Mouse (Mus musculus) hindbrain, embryonic 11.5 days (tissue): ENCODE results near the gene Cmc2. TPM values are rescaled to one million over a fixed set of nuclear protein-coding genes. Genes with fewer than 3 reads are reported as not detected.

ENCODE experiments used
- ATAC-seq: fragments of 200-750 bp; cut with Nextera tagmentation; 2 replicates; pipeline ENCODE4 v1.8.0; 2017; ENCODE audit warnings: mild to moderate bottlenecking, moderate TSS enrichment, moderate library complexity; ENCODE audit not compliant: low FRiP score
- DNase-seq: peaks from one replicate; pipeline ENCODE4 v3.0.0-alpha.2; 2015; ENCODE audit warnings: low spot score
- H3K27ac ChIP-seq: fragments of 300-500 bp; sonication (generic); 2 replicates; pipeline ENCODE4 v1.5.1; 2014; ENCODE audit warnings: mild to moderate bottlenecking, low read depth, low read length
- H3K27me3 ChIP-seq: fragments of 300-500 bp; sonication (generic); 2 replicates; pipeline ENCODE4 v1.6.1; 2014; ENCODE audit warnings: mild to moderate bottlenecking, low read length, moderate library complexity, mixed read lengths; ENCODE audit not compliant: control insufficient read depth, insufficient read depth
- H3K36me3 ChIP-seq: fragments of 300-500 bp; sonication (generic); 2 replicates; pipeline ENCODE4 v1.6.1; 2014; ENCODE audit warnings: mild to moderate bottlenecking, low read length, moderate library complexity, mixed read lengths; ENCODE audit not compliant: control insufficient read depth, insufficient read depth
- H3K4me1 ChIP-seq: fragments of 300-500 bp; sonication (generic); replicated peaks from 2 replicates; pipeline ENCODE4 v1.6.1; 2014; ENCODE audit warnings: low read length, mixed read lengths; ENCODE audit not compliant: control insufficient read depth, insufficient read depth
- H3K4me2 ChIP-seq: fragments of 300-500 bp; sonication (generic); replicated peaks from 2 replicates; pipeline ENCODE4 v1.6.1; 2014; ENCODE audit warnings: mild to moderate bottlenecking, low read depth, low read length
- H3K4me3 ChIP-seq: fragments of 300-500 bp; sonication (generic); 2 replicates; pipeline ENCODE4 v1.5.1; 2014; ENCODE audit warnings: low read depth, low read length
- H3K9ac ChIP-seq: fragments of 300-500 bp; sonication (generic); 2 replicates; pipeline ENCODE4 v1.6.1; 2014; ENCODE audit warnings: low read depth, low read length
- H3K9me3 ChIP-seq: fragments of 300-500 bp; sonication (generic); 2 replicates; pipeline ENCODE4 v1.6.1; 2016; ENCODE audit warnings: low read length; ENCODE audit not compliant: control insufficient read depth
- WGBS: fragments of 180-500 bp; shearing (Covaris S2); extraction: QIAGEN DNeasy Blood & Tissue Kit; methylation state at CpG from one replicate; pipeline ENCODE4 v1.1.7; 2014; 5-methylcytosine and 5-hydroxymethylcytosine counted together
- polyA plus RNA-seq: library from polyadenylated mRNA; unstranded; fragments of >200 nt; fragmentation: Nextera tagmentation; extraction: Ambion mirVana; gene quantifications from 2 replicates; pipeline ENCODE4 v1.2.1, GENCODE M21; 2014

Gene Cmc2
- polyA plus RNA-seq, 1 experiment from 2014 or later = 73.8 TPM

- Histone ChIP-seq H3K4me2 (no peak overlapping the region), H3K4me1 (no peaks in the 10 kb centered on the region), H3K36me3 (no peaks in the 10 kb centered on the region), H3K4me3 (no peak overlapping the region), H3K9ac (no peak overlapping the region), H3K27ac (no peak overlapping the region), H3K9me3 (no peaks in the 10 kb centered on the region), H3K27me3 (no peaks in the 10 kb centered on the region)
- ATAC-seq (no peak), DNase-seq (no peak)
- 80% methylated on average over 9 of the region's 9 CpGs for WGBS
Measured at GRCm38 (mm10) chr8:116892636-116893035, 28.6 kb downstream of the Cmc2 start.

- no peak for DNase-seq
- Histone ChIP-seq H3K4me3 (no peak overlapping the region), H3K4me1 (no peaks in the 10 kb centered on the region), H3K36me3 (no peaks in the 10 kb centered on the region), H3K9me3 (no peaks in the 10 kb centered on the region), H3K4me2 (no peak overlapping the region), H3K27me3 (no peaks in the 10 kb centered on the region), H3K27ac (no peak overlapping the region), H3K9ac (no peak overlapping the region)
- 88% methylated on average over 3 of the region's 3 CpGs for WGBS
- no peak for ATAC-seq
Measured at GRCm38 (mm10) chr8:116892130-116892529, 29.1 kb downstream of the Cmc2 start.

- Histone ChIP-seq H3K36me3 (no peaks in the 10 kb centered on the region), H3K9ac (no peak overlapping the region), H3K27me3 (no peaks in the 10 kb centered on the region), H3K4me3 (no peak overlapping the region), H3K27ac (no peak overlapping the region), H3K9me3 (no peaks in the 10 kb centered on the region), H3K4me2 (no peak overlapping the region), H3K4me1 (no peaks in the 10 kb centered on the region)
- DNase-seq = no peak
- no peak for ATAC-seq
- 88% methylated on average over 5 of the region's 5 CpGs for WGBS
Measured at GRCm38 (mm10) chr8:116891446-116891845, 29.8 kb downstream of the Cmc2 start.

- 74% methylated on average over 4 of the region's 4 CpGs for WGBS
- ATAC-seq (no peak), DNase-seq (no peak)
- Histone ChIP-seq H3K4me2 (no peak overlapping the region), H3K4me3 (no peak overlapping the region), H3K27me3 (no peaks in the 10 kb centered on the region), H3K9me3 (no peaks in the 10 kb centered on the region), H3K9ac (no peak overlapping the region), H3K4me1 (no peaks in the 10 kb centered on the region), H3K36me3 (no peaks in the 10 kb centered on the region), H3K27ac (no peak overlapping the region)
Measured at GRCm38 (mm10) chr8:116887813-116888212, 33.4 kb downstream of the Cmc2 start.

GRCm38 (mm10) chr8:116881396-116881795 lies 39.9 kb downstream of the Cmc2 start:
- H3K27me3 ChIP-seq = no peaks in the 10 kb centered on the region
- 88% methylated on average over 8 of the region's 8 CpGs for WGBS
- no peak overlapping the region for H3K27ac ChIP-seq
- H3K9ac ChIP-seq = no peak overlapping the region
- ATAC-seq (no peak), DNase-seq (no peak)
- no peak overlapping the region for H3K4me2 ChIP-seq
- H3K36me3 ChIP-seq = no peaks in the 10 kb centered on the region
- H3K9me3 ChIP-seq = no peaks in the 10 kb centered on the region
- no peak overlapping the region for H3K4me3 ChIP-seq
- no peaks in the 10 kb centered on the region for H3K4me1 ChIP-seq

- no peak for ATAC-seq
- Histone ChIP-seq H3K4me3 (no peak overlapping the region), H3K9ac (no peak overlapping the region), H3K9me3 (no peaks in the 10 kb centered on the region), H3K27ac (no peak overlapping the region), H3K36me3 (no peaks in the 10 kb centered on the region), H3K27me3 (no peaks in the 10 kb centered on the region), H3K4me1 (no peaks in the 10 kb centered on the region), H3K4me2 (no peak overlapping the region)
- DNase-seq = no peak
- WGBS = 87% methylated on average over 17 of the region's 17 CpGs
Measured at GRCm38 (mm10) chr8:116875798-116876450, 45.3 kb downstream of the Cmc2 start.

GRCm38 (mm10) chr8:116873986-116874385 lies 47.3 kb downstream of the Cmc2 start:
- Histone ChIP-seq H3K4me3 (no peak overlapping the region), H3K27me3 (no peaks in the 10 kb centered on the region), H3K36me3 (no peaks in the 10 kb centered on the region), H3K27ac (no peak overlapping the region), H3K9me3 (no peaks in the 10 kb centered on the region), H3K4me1 (no peaks in the 10 kb centered on the region), H3K9ac (no peak overlapping the region), H3K4me2 (no peak overlapping the region)
- DNase-seq = no peak
- no peak for ATAC-seq
- 89% methylated on average over 8 of the region's 8 CpGs for WGBS

GRCm38 (mm10) chr8:116873586-116873985 lies 47.7 kb downstream of the Cmc2 start:
- DNase-seq = no peak
- H3K4me2 ChIP-seq = no peak overlapping the region
- H3K9ac ChIP-seq = no peak overlapping the region
- no peaks in the 10 kb centered on the region for H3K36me3 ChIP-seq
- no peaks in the 10 kb centered on the region for H3K4me1 ChIP-seq
- no peak for ATAC-seq
- WGBS = 85% methylated on average over 11 of the region's 11 CpGs
- H3K4me3 ChIP-seq = no peak overlapping the region
- no peaks in the 10 kb centered on the region for H3K9me3 ChIP-seq
- no peak overlapping the region for H3K27ac ChIP-seq
- no peaks in the 10 kb centered on the region for H3K27me3 ChIP-seq

- H3K27ac ChIP-seq = no peak overlapping the region
- H3K36me3 ChIP-seq = no peaks in the 10 kb centered on the region
- no peaks in the 10 kb centered on the region for H3K27me3 ChIP-seq
- no peaks in the 10 kb centered on the region for H3K4me1 ChIP-seq
- H3K4me2 ChIP-seq = no peak overlapping the region
- 64% methylated on average over 2 of the region's 2 CpGs for WGBS
- no peak for DNase-seq
- no peak for ATAC-seq
- no peak overlapping the region for H3K9ac ChIP-seq
- H3K4me3 ChIP-seq = no peak overlapping the region
- H3K9me3 ChIP-seq = no peaks in the 10 kb centered on the region
Measured at GRCm38 (mm10) chr8:116872761-116873342, 48.4 kb downstream of the Cmc2 start.
